Mouse (Mus musculus) G1E (cell line): ENCODE results near the gene Ppcs. TPM values are rescaled to one million over a fixed set of nuclear protein-coding genes. Genes with fewer than 3 reads are reported as not detected.

Source experiments
- ATAC-seq: 2 replicates; pipeline ENCODE4 v1.8.0; 2016; ENCODE audit warnings: mild to moderate bottlenecking; ENCODE audit not compliant: insufficient number of reproducible peaks, poor library complexity, low FRiP score, severe bottlenecking; ENCODE audit errors: extremely low read depth
- DNase-seq: peaks from one replicate; pipeline ENCODE4 v3.0.0; 2012; ENCODE audit warnings: low spot score
- H3K27me3 ChIP-seq: 2 replicates; pipeline ENCODE4 v1.6.1; 2012; ENCODE audit warnings: mild to moderate bottlenecking, low read length, inconsistent platforms; ENCODE audit not compliant: insufficient read depth
- H3K36me3 ChIP-seq: replicated peaks from 2 replicates; pipeline ENCODE3; 2012; ENCODE audit warnings: mild to moderate bottlenecking, inconsistent platforms
- H3K4me1 ChIP-seq: 2 replicates; pipeline ENCODE4 v1.6.1; 2012; ENCODE audit warnings: low read depth, low read length, inconsistent platforms, mixed read lengths; ENCODE audit not compliant: insufficient read depth
- H3K4me3 ChIP-seq: 2 replicates; pipeline ENCODE4 v1.5.1; 2012; ENCODE audit warnings: low read depth, mild to moderate bottlenecking, inconsistent platforms, low read length, moderate library complexity, mixed read lengths
- H3K9me3 ChIP-seq: replicated peaks from 2 replicates; pipeline ENCODE4 v1.6.1; 2012; ENCODE audit warnings: inconsistent platforms
- CTCF ChIP-seq: IDR thresholded peaks from 2 replicates; pipeline ENCODE4 v1.5.1; 2012; ENCODE audit warnings: low read depth, low read length, inconsistent platforms, mixed read lengths
- GATA1 ChIP-seq: IDR thresholded peaks from 2 replicates; pipeline ENCODE4 v1.6.1; 2012; ENCODE audit warnings: borderline replicate concordance, low read length, inconsistent platforms, mixed read lengths
- GATA2 ChIP-seq: IDR thresholded peaks from 2 replicates; pipeline ENCODE4 v1.6.1; 2012; ENCODE audit warnings: low read depth, low read length, inconsistent platforms, borderline replicate concordance
- POLR2AphosphoS5 ChIP-seq: IDR thresholded peaks from 2 replicates; pipeline ENCODE4 v1.6.1; 2012; ENCODE audit warnings: low read depth, low read length, inconsistent platforms; ENCODE audit not compliant: insufficient replicate concordance
- TAL1 ChIP-seq: conservative IDR thresholded peaks from 2 replicates; pipeline ENCODE4 v1.6.1; 2012; ENCODE audit warnings: low read depth, low read length, inconsistent platforms, mixed read lengths
- polyA plus RNA-seq: library from polyadenylated mRNA; stranded (reverse); fragments of >175 nt; gene quantifications from 2 replicates; pipeline ENCODE4 v1.2.3, GENCODE M21; 2012
- total RNA-seq, 2 experiments: library from RNA; stranded (forward) in 1 of 2; stranded (reverse) in 1 of 2; fragments of 200-1000 nt in 1 of 2; fragments of >200 nt in 1 of 2; fragmentation: Nextera tagmentation in 1 of 2; gene quantifications; 2 replicates each; pipeline ENCODE4 v1.2.3; 2014 to 2017

The Ppcs gene
- total and polyA plus RNA-seq, 3 experiments = 12.2 to 29.0 (median 12.6) TPM

- no peak for TF ChIP-seq GATA1
- Histone ChIP-seq H3K4me1 (peaks cover 43% of the 10 kb centered on the region), H3K9me3 (no peaks in the 10 kb centered on the region), H3K27me3 (peaks cover 4% of the 10 kb centered on the region; the same call in 1 of the 2 replicates), H3K36me3 (peaks cover 9% of the 10 kb centered on the region), H3K4me3 (no peak overlapping the region)
- DNase-seq (no peak), ATAC-seq (no peak)
Measured at GRCm38 (mm10) chr4:119425077-119425476, 2.9 kb upstream of the Ppcs start.

GRCm38 (mm10) chr4:119421921-119422293 lies 313 bp downstream of the Ppcs start:
- Histone ChIP-seq H3K9me3 (no peaks in the 10 kb centered on the region), H3K4me1 (peaks cover 65% of the 10 kb centered on the region), H3K27me3 (no peaks in the 10 kb centered on the region), H3K36me3 (peaks cover 18% of the 10 kb centered on the region), H3K4me3 (peak overlapping the region; percentile 84)
- TF ChIP-seq POLR2AphosphoS5 (no peak), CTCF (no peak), TAL1 (no peak), GATA2 (no peak), GATA1 (no peak)
- no peak for DNase-seq
- ATAC-seq = no peak

- no peaks in the 10 kb centered on the region for H3K27me3 ChIP-seq
- H3K9me3 ChIP-seq = no peaks in the 10 kb centered on the region
- no peak for ATAC-seq
- peaks cover 18% of the 10 kb centered on the region for H3K36me3 ChIP-seq
- peaks cover 69% of the 10 kb centered on the region for H3K4me1 ChIP-seq
- no peak for DNase-seq
- TF ChIP-seq CTCF = no peak
- no peak for TF ChIP-seq TAL1
- TF ChIP-seq GATA2 = no peak
- TF ChIP-seq GATA1 = no peak
- no peak for TF ChIP-seq POLR2AphosphoS5
- peak overlapping the region; percentile 84 for H3K4me3 ChIP-seq
Measured at GRCm38 (mm10) chr4:119421191-119421590, 1.0 kb downstream of the Ppcs start.

- ATAC-seq (peak; percentile 68), DNase-seq (no peak)
- H3K4me1 ChIP-seq = peaks cover 51% of the 10 kb centered on the region
Measured at GRCm38 (mm10) chr4:119417894-119418293, 4.3 kb downstream of the Ppcs start.

GRCm38 (mm10) chr4:119417270-119417669 lies 5.0 kb downstream of the Ppcs start:
- peaks cover 5% of the 10 kb centered on the region for H3K9me3 ChIP-seq
- no peak overlapping the region; the same call in 1 of the 2 replicates for H3K4me3 ChIP-seq
- TF ChIP-seq TAL1 = no peak
- no peak for TF ChIP-seq GATA1
- TF ChIP-seq GATA2 = no peak
- no peak for TF ChIP-seq POLR2AphosphoS5
- no peak for TF ChIP-seq CTCF
- ATAC-seq (no peak), DNase-seq (no peak)
- peaks cover 15% of the 10 kb centered on the region for H3K36me3 ChIP-seq
- H3K27me3 ChIP-seq = peaks cover 16% of the 10 kb centered on the region
- peaks cover 47% of the 10 kb centered on the region for H3K4me1 ChIP-seq

More at GRCm38 (mm10) chr4:119417894-119418293, 4.3 kb downstream of the Ppcs start:
- peaks cover 5% of the 10 kb centered on the region for H3K9me3 ChIP-seq
- H3K27me3 ChIP-seq = peaks cover 10% of the 10 kb centered on the region
- H3K36me3 ChIP-seq = peaks cover 15% of the 10 kb centered on the region
- H3K4me3 ChIP-seq = no peak overlapping the region
- TF ChIP-seq TAL1 (peak; percentile 70), CTCF (no peak)

- H3K27me3 ChIP-seq = peaks cover 32% of the 10 kb centered on the region
- DNase-seq (no peak), ATAC-seq (no peak)
- no peak within 1 kb of the TSS; the same call in 1 of the 2 replicates for H3K4me3 ChIP-seq
- H3K4me1 ChIP-seq = peaks cover 34% of the 10 kb centered on the region
- no peak for TF ChIP-seq TAL1
- TF ChIP-seq GATA2 = no peak
- TF ChIP-seq GATA1 = no peak
- TF ChIP-seq POLR2AphosphoS5 = no peak
- TF ChIP-seq CTCF = no peak
- H3K9me3 ChIP-seq = peaks cover 5% of the 10 kb centered on the region
- peaks cover 9% of the 10 kb centered on the region for H3K36me3 ChIP-seq
Measured at GRCm38 (mm10) chr4:119415072-119415753, 7.0 kb downstream of the Ppcs start, which contains the start of gene Ccdc30. Gene Ccdc30 (minus strand): TSS chr4:119415521.

GRCm38 (mm10) chr4:119412791-119413190 lies 9.4 kb downstream of the Ppcs start:
- Histone ChIP-seq H3K9me3 (peaks cover 5% of the 10 kb centered on the region), H3K36me3 (no peaks in the 10 kb centered on the region), H3K4me3 (no peak overlapping the region), H3K27me3 (peaks cover 32% of the 10 kb centered on the region), H3K4me1 (peaks cover 21% of the 10 kb centered on the region)
- DNase-seq = no peak
- TF ChIP-seq POLR2AphosphoS5 = no peak
- no peak for TF ChIP-seq TAL1
- no peak for TF ChIP-seq GATA2
- TF ChIP-seq GATA1 = no peak
- no peak for TF ChIP-seq CTCF
- ATAC-seq = no peak
